Mouse (Mus musculus): ENCODE measurements around the gene Fam234b. TPM values are rescaled to one million over a fixed set of nuclear protein-coding genes. Genes with fewer than 3 reads are reported as not detected.
A peak's percentile ranks its signal among the peaks of the same experiment; 100 is the strongest.

The Fam234b gene
- total RNA-seq (2015; ENCODE audit: low replicate concordance) (110 and 154 TPM in 2 replicates), total RNA-seq (2017; ENCODE audit: low replicate concordance) (96.5 and 104 TPM in 2 replicates)

DNA sequence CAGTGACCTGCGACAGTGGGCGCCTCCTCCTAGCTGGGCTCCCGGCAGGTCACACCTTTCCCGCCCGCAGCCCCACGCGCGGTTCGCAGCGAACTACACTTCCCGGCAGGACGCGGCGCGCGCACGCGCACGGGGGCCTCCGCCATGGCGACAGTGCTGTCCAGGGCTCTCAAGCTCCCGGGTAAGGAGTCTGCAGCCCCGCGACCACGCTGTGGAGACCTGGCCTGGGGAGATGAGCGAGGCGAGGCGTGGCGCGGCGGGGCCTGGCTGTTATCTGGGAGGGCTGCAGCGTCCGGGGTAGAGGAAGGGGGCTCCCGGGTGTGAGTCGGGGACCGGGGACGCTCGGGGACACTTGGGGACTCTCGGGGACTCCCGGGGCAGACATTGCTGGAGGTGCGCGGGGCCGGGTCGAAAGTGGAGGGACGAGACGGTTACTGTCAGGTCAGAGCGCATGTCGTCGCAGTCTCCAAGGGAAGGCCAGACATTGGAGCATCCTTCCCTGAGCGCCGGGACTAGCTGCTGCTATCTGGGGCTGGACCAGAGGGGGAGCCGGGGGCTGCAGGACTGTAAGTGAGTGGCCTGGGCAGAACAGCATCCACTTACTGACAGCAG, at the start of gene Fam234b, which contains the start of gene Hebp1:
Fam234b (plus strand) TSS at position 57 of the 612 bp plus-strand sequence.
Hebp1 (minus strand) TSS at position 102 of the 612 bp plus-strand sequence.
- peak; percentile 68 for ATAC-seq (replicated peaks; ENCODE audit: low FRiP score, poor library complexity, severe bottlenecking)

DNA sequence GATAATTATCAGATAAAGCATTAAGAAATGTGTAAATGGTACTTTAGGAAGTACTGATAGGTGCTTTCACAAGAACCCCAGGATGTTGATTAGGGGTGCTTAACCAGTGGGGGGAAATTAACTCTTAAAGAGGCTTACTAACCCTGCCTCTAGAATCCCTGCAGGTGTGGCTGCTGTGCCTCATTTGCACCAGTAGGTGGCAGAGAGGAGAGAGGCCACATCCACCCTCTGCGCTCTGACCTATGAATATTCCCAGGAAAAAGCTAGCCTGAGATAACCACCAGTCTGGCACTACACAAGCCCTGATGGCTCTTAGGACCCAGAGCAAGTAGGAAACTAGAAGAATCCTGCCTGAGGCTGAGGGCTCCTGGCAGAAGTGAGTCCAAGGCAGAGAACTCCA, 49.3 kb upstream of the Fam234b start:
- ATAC-seq (replicated peaks; ENCODE audit: low FRiP score, poor library complexity, severe bottlenecking), result peak; percentile 54

DNA sequence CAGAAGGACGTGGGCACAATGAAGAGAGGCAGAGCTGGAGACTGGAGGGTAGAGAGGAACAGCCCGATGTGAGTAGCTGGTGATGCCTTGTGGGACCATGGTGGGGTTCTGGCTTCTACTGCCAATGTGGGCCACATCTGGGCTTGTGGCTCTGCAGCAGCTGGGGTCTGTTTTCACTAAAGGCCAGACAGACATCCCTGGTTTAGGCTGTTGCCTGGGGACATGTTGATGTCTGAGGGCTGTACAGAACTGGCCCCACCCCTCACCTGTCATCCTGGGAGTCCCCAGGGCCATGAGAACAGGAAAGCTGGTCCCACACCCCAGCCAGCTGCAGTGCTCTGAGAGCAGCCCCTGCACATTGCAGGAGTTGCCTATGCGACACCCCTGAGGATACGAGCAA, 48.6 kb upstream of the Fam234b start:
- no peak for ATAC-seq (replicated peaks; ENCODE audit: low FRiP score, poor library complexity, severe bottlenecking)

DNA sequence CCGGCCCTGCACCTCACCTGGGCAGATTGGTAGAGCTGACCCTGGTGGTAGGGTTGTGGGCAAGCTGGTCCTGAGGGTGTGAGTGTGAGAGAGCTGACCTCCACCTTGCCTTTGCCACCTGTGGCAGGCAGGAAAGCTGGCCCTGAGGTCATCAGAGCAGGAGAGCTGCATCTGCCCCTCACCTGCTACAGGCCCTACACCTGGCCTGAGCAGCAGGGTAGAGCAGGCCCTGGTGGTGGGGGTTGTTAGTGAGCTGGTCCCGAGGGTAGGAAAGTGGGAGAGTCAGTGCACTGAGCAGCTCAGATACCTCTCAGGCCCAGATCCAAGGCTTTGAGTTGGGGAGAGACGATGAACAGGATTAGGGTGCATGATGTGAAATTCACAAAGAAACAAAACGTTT, 48.1 kb upstream of the Fam234b start:
- ATAC-seq (replicated peaks; ENCODE audit: low FRiP score, poor library complexity, severe bottlenecking), result no peak

DNA sequence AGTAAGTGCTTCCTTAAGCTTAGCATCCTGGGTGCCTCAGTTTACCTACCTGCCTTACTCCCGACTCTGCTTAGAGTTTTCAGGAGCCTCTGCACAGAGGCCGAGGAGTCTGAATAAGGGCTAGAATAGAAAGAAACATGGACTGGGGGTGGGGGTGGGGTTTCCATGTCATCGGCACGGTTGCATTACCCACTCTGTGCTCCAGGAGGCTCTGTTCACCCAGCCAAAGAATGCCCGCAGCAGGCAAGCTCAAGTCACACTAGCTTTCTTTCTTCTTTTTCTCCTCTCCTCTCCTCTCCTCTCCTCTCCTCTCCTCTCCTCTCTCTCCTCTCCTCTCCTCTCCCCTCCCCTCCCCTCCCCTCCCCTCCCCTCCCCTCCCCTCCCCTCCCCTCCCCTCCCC, 47.5 kb upstream of the Fam234b start:
- peak; percentile 69 for ATAC-seq (replicated peaks; ENCODE audit: low FRiP score, poor library complexity, severe bottlenecking)

DNA sequence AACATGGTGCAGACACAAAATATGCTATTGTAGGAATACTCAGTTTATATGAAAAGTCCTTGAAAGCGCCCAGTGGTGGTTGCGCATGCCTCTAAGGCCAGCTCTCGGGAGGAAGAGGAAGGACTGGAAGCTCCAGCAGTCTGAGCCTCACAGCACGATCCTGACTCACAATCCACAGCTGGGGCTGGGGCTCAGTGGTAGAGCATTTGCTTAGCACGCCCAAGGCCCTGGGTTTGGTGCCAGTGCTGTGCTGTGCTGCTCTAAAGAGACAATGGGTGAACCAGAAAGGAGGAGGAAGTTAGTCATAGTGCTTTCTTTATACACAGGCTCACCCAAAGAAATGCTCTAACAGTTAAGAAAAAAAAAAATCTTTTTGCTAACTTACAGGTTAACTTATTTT, 44.1 kb upstream of the Fam234b start:
- ATAC-seq (replicated peaks; ENCODE audit: low FRiP score, poor library complexity, severe bottlenecking), result no peak

DNA sequence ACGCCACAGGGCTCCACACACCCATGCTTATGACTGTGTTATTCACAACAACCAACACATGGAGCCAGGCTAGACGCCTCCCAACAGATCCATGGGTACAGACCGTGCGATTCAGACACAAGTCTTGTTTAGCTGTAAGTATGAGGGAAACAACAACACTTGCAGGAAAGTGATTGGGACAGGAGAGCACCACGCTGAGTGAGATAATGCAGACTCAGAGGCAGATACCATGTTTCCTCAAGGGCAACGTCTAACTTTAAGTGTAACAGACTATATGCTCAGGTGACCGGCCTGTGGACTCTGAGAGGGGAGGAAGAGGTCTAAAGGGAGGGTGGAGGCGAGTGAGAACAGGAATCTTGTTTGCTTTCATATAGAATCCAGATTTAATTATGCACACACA, 41.2 kb upstream of the Fam234b start:
- ATAC-seq (replicated peaks; ENCODE audit: low FRiP score, poor library complexity, severe bottlenecking), result no peak

DNA sequence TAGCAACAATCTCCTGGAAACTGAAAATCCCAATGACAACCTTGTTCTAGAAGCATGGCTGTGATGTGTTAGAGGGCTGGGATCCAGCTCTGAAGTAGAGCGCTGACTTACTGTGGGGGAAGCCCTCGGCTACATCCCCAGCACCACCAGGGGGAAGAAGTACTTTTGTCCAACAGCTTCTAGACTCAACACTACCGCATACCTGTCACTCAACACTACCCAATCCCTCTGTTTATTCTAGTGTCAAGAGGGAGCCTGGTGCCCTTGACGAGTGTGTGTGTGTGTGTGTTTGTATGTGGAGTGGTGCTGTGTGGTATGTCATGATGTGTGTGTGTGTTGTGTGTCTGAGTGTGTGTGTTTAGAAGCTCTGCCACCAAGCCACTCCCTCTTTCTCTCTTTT, 40.3 kb upstream of the Fam234b start:
- no peak for ATAC-seq (replicated peaks; ENCODE audit: low FRiP score, poor library complexity, severe bottlenecking)

DNA sequence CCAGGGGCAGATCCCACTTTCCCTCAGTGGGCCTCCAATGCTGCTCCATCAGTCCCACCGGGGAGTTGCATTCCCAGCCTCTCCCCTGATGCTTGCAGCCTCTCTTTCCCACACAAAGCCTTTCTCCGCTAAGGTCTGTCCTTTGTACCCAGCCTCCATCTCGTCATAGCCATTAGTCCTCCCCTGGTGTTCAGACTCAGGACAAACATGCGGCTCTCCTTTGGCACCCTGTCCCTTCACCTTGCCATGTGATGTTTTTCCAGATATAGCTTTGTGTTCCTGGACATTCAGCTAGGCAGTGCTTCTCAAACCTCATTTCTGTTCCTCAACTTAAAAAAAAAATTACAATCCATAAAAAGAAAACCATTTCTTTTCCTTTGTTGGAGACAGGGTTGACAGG, 39.3 kb upstream of the Fam234b start:
- ATAC-seq (replicated peaks; ENCODE audit: low FRiP score, poor library complexity, severe bottlenecking), result no peak

DNA sequence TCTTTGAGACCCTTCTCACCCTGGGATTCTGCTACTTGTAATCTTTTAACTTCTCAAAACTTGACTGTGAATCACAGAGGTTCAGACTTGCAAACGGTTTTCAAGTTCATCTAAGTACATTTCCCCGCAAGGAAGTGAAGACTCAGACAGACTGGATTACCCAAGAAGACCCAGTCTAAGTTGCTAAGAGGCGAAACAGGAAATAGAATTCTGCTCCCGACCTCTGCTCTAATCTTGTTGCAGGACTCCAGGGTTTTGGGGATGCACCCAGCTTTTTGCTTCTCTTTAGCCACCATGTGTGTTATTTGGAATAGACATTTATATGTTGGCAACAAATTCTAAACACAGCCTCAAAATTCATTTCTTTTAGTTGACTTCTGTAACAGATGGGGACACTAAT, 36.4 kb upstream of the Fam234b start:
- ATAC-seq (replicated peaks; ENCODE audit: low FRiP score, poor library complexity, severe bottlenecking), result no peak

DNA sequence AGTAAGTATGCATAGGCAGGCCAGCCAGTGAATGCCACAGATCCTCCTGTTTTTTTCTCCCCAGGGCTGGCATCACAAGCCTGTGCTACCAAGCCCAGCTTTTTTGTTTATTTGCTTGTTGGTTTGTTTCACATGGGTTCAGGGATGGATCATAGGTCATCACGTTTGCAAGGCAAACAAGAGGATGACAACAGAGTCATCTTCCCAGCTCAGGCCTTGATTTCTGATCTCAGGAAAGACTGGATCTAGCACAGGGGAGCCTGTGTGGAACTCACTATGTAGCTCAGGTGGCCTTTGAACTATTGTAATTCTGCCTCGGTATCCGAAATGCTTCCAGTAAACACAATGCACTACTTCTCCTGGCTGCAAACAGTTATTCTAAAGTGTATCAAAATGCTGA, 35.5 kb upstream of the Fam234b start:
- no peak for ATAC-seq (replicated peaks; ENCODE audit: low FRiP score, poor library complexity, severe bottlenecking)

DNA sequence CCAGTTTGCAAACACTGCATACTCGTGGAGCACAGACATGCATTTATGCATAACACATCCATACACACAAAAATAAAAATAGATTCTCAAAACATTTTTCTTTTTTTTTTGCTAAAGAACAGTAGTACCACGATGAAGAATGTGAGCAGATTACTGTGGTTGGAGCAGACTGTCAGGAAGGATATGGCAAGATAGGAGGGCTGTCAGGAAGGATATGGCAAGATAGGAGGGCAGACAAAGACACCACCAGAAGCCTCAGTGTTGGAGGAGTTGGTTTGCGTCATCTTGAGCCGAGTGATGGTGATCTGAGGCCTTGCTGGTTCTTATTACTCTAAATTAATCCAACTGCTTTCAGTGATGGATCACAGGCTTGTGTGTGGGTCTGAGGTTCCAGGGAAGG, 34.9 kb upstream of the Fam234b start:
- ATAC-seq (replicated peaks; ENCODE audit: low FRiP score, poor library complexity, severe bottlenecking), result no peak

DNA sequence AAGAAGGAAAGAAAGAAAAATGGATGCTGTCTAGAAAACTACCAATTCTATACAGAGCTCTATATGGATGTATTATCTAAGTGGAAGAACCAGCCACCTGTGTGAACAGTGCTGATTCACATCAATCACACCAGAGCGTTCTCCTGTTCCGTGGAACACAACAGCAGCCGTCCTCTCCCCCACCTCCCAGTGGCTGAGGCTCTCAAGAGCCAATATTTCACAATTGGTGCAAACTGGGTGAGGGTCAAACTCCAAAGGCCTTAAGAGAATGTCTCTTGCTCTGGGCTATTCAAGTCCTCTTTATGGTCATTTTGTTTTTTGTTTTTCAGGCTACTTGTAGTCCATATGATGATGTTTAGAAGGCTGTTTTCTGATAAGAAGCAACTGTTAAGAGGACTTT, 32.6 kb upstream of the Fam234b start:
- no peak for ATAC-seq (replicated peaks; ENCODE audit: low FRiP score, poor library complexity, severe bottlenecking)

DNA sequence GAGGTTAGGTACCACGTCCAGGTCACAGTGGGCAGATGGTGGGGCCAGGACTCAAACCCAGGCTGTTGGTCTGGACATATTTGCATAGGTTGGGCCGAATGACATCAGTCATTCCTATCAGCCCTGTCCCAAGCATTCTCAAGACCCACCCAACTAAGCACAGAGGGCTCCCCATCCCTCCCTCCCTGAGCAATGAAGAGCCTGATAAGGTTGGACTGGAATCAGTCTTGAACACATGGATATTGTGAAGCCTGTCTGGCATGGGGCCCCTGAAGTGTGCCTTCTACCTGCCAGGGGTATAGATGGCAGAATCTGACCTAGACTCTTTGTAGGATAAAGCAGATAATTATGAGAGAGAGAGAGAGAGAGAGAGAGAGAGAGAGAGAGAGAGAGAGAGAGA, 32.1 kb upstream of the Fam234b start:
- peak; percentile 65 for ATAC-seq (replicated peaks; ENCODE audit: low FRiP score, poor library complexity, severe bottlenecking)

DNA sequence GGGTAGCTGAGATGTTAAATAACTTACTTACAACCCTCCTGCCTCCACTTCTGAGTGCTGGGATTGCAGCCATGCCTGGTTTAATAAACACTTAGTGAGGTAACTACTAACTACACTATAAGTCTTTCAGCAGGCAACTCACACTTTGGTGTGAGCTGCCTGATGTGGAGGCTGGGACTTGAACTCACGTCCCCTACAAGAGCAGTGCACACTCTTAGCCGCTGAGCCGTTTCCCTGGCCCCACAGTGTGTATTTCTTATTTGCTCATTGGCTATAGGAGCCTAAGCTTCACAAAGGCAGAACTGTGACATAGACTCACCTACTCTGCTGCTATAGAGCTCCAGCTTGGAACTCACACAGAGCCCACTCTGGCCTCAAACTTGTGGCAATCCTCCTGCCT, 31.5 kb upstream of the Fam234b start:
- ATAC-seq (replicated peaks; ENCODE audit: low FRiP score, poor library complexity, severe bottlenecking), result no peak

DNA sequence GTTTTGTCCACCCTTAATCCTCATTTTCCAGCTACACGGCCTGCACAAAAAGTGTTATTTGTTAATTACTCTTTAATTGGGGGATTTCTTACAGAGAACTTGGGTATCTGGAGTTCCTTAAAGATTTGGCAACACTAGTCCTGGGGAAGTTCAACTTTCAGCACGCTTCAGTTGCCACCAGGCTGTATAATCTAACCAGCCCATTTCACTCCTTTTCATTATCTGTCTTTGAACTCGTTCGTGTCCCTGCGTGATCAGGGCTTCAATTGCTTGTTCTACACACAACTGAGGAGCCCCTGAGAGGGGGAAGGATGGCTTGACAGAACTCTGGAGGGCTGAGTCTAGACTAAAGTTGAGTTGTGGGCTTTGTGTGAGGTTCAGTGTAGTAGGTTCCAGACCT, 31.1 kb upstream of the Fam234b start:
- ATAC-seq (replicated peaks; ENCODE audit: low FRiP score, poor library complexity, severe bottlenecking), result peak; percentile 41

DNA sequence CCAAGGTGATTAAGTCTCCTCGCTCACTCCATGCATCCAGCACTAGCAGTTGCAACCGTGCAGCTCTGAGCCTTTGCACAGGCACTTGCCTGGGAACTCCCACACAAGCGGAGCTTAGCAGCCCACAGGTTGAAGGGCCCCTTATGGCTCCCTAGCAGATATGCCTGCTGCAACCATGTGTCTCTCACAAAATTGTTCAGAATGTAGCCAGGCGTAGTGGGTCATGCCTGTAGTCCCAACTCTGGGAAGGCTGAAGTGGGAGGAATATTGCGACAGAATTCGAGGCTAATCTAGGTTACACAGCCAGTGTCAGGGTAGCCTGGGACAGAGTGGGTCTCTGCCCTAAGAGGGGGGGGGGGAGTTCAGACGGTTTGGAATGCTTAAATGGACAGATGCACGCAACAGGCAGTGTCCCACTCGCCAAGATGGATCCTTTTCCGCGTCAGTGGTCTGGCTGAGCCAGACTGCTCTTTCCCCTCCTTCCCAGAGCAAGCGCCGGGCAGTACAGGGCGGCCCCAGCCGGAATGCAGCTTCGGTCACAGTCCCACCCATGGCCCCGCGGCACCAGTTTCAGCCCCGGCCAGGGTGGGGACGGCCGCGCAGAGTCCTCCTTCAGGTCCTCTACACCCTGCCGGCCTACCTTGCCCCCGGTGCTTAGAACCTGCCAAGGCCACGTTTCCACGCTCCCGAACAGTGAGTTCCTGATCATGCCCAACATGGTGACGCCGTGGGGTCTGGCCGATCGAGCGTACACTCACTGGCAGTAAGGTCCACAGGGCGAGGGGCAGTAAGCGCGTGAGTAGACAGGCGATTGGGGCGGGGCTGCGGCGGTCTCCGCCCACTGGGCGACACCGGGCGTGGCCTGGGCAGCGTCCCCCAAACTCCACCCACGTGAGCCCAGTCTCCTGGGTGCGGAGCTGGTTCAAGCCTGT, 30.1 kb upstream of the Fam234b start:
- peak; percentile 82 for ATAC-seq (replicated peaks; ENCODE audit: low FRiP score, poor library complexity, severe bottlenecking)

DNA sequence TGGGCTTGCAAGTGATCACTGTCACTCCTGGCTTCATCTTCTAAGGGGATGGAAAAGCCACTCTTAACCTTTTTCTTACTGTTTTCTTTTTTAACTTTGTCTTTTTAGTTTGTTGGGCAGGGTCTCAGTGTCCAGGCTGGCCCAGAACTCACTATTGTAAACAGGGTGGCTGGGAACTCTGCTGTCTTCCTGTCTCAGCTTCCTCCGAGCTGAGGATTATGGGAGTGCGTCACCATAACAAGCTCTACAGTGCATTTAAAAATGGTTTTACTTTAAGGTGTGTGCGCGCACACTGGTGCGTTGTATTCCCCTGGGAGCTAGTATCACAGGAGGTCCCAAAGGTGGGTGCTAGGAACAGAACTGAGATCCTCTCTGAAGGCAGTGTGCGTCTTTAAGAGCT, 29.3 kb upstream of the Fam234b start:
- no peak for ATAC-seq (replicated peaks; ENCODE audit: low FRiP score, poor library complexity, severe bottlenecking)

DNA sequence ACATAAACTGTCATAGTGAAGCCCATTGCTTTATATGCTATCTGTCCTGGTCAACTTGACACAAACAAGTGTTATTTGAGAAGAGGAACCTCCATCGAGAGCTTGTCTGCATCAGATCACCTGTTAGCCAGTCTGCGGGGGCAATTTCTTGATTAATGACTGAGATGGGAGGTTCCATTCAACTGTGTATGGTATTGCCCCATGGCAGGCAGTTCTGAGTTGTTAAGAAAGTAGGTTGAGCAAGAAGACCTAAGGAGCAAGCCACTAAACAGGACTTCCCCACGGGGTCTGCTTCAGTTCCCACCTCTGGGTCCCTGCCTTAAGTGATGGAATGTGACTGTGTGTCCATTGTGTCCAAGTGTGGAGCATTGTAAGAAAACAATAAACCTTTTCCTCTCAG, 28.5 kb upstream of the Fam234b start:
- ATAC-seq (replicated peaks; ENCODE audit: low FRiP score, poor library complexity, severe bottlenecking), result no peak

DNA sequence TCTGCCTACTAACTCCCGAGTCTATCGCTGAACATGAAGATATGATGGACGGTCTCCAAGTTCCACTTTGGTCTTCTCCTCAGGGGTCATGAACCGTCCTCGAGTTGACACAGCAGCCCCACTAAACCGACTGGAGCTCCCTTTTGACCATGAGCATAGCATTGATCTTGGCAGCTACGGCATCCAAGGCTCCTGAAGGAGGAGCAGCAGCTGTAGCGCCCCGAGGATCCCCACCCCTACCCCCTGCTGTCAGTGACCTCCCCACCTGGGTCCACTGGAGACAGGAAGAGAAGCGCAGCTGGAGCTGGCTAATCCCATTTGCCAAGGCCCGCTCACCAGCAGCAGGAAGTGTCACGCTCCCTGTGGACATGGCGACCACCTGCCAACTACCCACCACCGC, 26.0 kb upstream of the Fam234b start:
- ATAC-seq (replicated peaks; ENCODE audit: low FRiP score, poor library complexity, severe bottlenecking), result no peak

DNA sequence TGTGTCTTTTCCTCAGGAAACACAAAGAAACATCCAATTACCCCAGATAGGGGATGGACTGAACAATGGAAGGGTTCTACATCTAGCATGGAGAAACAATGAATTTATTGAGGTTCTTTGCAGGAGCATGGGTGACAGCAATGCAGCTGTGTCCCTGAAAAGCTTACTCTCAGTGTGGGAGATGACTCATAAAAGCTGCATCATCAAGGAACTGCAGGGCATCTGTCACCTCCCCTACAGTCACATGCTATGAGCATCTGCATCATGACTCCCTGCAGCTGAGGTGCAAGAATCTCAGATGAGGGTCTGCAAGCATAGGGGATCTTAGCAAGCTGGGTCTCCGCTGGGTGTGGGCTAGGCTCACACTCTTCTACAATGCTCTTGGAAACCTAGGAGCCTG, 22.8 kb upstream of the Fam234b start:
- no peak for ATAC-seq (replicated peaks; ENCODE audit: low FRiP score, poor library complexity, severe bottlenecking)
